Mouse (Mus musculus) adrenal gland, adult 2 months (tissue): ENCODE results near the gene Glyr1. TPM values are rescaled to one million over a fixed set of nuclear protein-coding genes. Genes with fewer than 3 reads are reported as not detected.

Experiments
- DNase-seq: peaks from one replicate; pipeline ENCODE4 v3.0.0; 2021
- polyA plus RNA-seq: library from polyadenylated mRNA; depleted of rRNA; stranded (reverse); fragments of >200 nt; gene quantifications from 2 replicates; pipeline ENCODE4 v1.2.3, GENCODE M21; 2012
- total RNA-seq, 2 experiments: library from RNA; stranded (reverse); gene quantifications; 2 replicates each; pipeline ENCODE4 v1.2.3; 2021

Glyr1 gene
- total and polyA plus RNA-seq, 3 experiments: 71.3 to 96.5 (median 92.6) TPM

GRCm38 (mm10) chr16:5012036-5013005 lies 37.3 kb downstream of the Glyr1 start:
- DNase-seq: no peak

GRCm38 (mm10) chr16:5011285-5011684 lies 38.4 kb downstream of the Glyr1 start:
- no peak for DNase-seq

GRCm38 (mm10) chr16:5010371-5010935 lies 39.2 kb downstream of the Glyr1 start:
- no peak for DNase-seq

GRCm38 (mm10) chr16:5008076-5008475 lies 41.6 kb downstream of the Glyr1 start:
- no peak for DNase-seq

GRCm38 (mm10) chr16:5007492-5007891 lies 42.2 kb downstream of the Glyr1 start:
- DNase-seq: no peak

GRCm38 (mm10) chr16:5007067-5007466 lies 42.6 kb downstream of the Glyr1 start, which contains the start of gene Smim22:
Gene Smim22, plus strand, starts transcription at chr16:5007288.
- no peak for DNase-seq

- no peak for DNase-seq
These were observed 49.1 kb downstream of the Glyr1 start for GRCm38 (mm10) chr16:5000611-5001010.

GRCm38 (mm10) chr16:4998984-4999383 lies 50.7 kb downstream of the Glyr1 start:
- no peak for DNase-seq

GRCm38 (mm10) chr16:4997553-4997952 lies 52.1 kb downstream of the Glyr1 start, which contains the start of gene Sept12:
Gene Sept12, minus strand, starts transcription at chr16:4997852.
- DNase-seq: peak; percentile 11

GRCm38 (mm10) chr16:4993276-4993675 lies 56.4 kb downstream of the Glyr1 start:
- peak; percentile 24 for DNase-seq

GRCm38 (mm10) chr16:4984717-4985116 lies 64.9 kb downstream of the Glyr1 start:
- DNase-seq: no peak

- peak; percentile 36 for DNase-seq
These were observed 69.8 kb downstream of the Glyr1 start for GRCm38 (mm10) chr16:4979755-4980380.

- no peak for DNase-seq
These were observed 71.2 kb downstream of the Glyr1 start for GRCm38 (mm10) chr16:4978275-4979051.

GRCm38 (mm10) chr16:4976180-4976579 lies 73.5 kb downstream of the Glyr1 start:
- no peak for DNase-seq

GRCm38 (mm10) chr16:4974521-4974920 lies 75.1 kb downstream of the Glyr1 start:
- no peak for DNase-seq

GRCm38 (mm10) chr16:4971626-4972025 lies 78.0 kb downstream of the Glyr1 start:
- no peak for DNase-seq

GRCm38 (mm10) chr16:4969055-4969843 lies 80.4 kb downstream of the Glyr1 start:
- DNase-seq: no peak

- no peak for DNase-seq
These were observed 81.2 kb downstream of the Glyr1 start for GRCm38 (mm10) chr16:4968426-4968825.

- no peak for DNase-seq
These were observed 84.1 kb downstream of the Glyr1 start for GRCm38 (mm10) chr16:4965392-4966129.

- DNase-seq: no peak
These were observed 84.8 kb downstream of the Glyr1 start for GRCm38 (mm10) chr16:4964731-4965391.
